Mouse (Mus musculus) forebrain, embryonic 10.5 days (tissue): ENCODE results near the gene Rb1. TPM values are rescaled to one million over a fixed set of nuclear protein-coding genes. Genes with fewer than 3 reads are reported as not detected.

ENCODE experiments used
- DNase-seq: peaks from one replicate; pipeline ENCODE4 v3.0.0-alpha.2; 2017; ENCODE audit warnings: low spot score; ENCODE audit errors: extremely low spot score
- H3K27ac ChIP-seq: fragments of 300-500 bp; sonication (generic); 2 replicates; pipeline ENCODE4 v1.5.1; 2016; ENCODE audit warnings: mild to moderate bottlenecking
- H3K27me3 ChIP-seq: fragments of 300-500 bp; sonication (generic); 2 replicates; pipeline ENCODE4 v1.6.1; 2016; ENCODE audit warnings: mild to moderate bottlenecking; ENCODE audit not compliant: poor library complexity, severe bottlenecking
- H3K36me3 ChIP-seq: fragments of 300-500 bp; sonication (generic); replicated peaks from 2 replicates; pipeline ENCODE4 v1.6.1; 2016; ENCODE audit warnings: mild to moderate bottlenecking, moderate library complexity
- H3K4me1 ChIP-seq: fragments of 300-500 bp; sonication (generic); 2 replicates; pipeline ENCODE4 v1.6.1; 2016
- H3K4me3 ChIP-seq: fragments of 300-500 bp; sonication (generic); 2 replicates; pipeline ENCODE4 v1.5.1; 2016; ENCODE audit warnings: mild to moderate bottlenecking, moderate library complexity
- H3K9me3 ChIP-seq: fragments of 300-500 bp; sonication (generic); 2 replicates; pipeline ENCODE4 v1.6.1; 2016; ENCODE audit warnings: mild to moderate bottlenecking, moderate library complexity
- WGBS: fragments of 180-500 bp; shearing (Covaris S2); methylation state at CpG from one replicate; pipeline ENCODE4 v1.1.7; 2016; 5-methylcytosine and 5-hydroxymethylcytosine counted together
- polyA plus RNA-seq: library from polyadenylated mRNA; unstranded; fragments of >200 nt; fragmentation: Nextera tagmentation; extraction: Ambion mirVana; gene quantifications from 2 replicates; pipeline ENCODE4 v1.2.1, GENCODE M21; 2016

Gene Rb1
- 21.3 and 27.7 TPM in 2 replicates for polyA plus RNA-seq

GRCm38 (mm10) chr14:73325456-73326381 is at the start of gene Rb1:
Gene Rb1, minus strand, starts transcription at chr14:73325822.
- peaks cover 24% of the 10 kb centered on the region for H3K4me1 ChIP-seq
- no peaks in the 10 kb centered on the region for H3K9me3 ChIP-seq
- WGBS, result 1% methylated on average over 129 of the region's 135 CpGs
- H3K36me3 ChIP-seq, result peaks cover 8% of the 10 kb centered on the region
- peak; percentile 81 for DNase-seq
- H3K4me3 ChIP-seq, result peak within 1 kb of the TSS; percentile 94
- H3K27me3 ChIP-seq, result no peaks in the 10 kb centered on the region
- H3K27ac ChIP-seq, result peak within 1 kb of the TSS; percentile 93

GRCm38 (mm10) chr14:73374315-73374890 is 48.8 kb upstream of the Rb1 start:
- Histone ChIP-seq H3K4me3 (no peak overlapping the region), H3K27me3 (no peaks in the 10 kb centered on the region), H3K4me1 (peaks cover 7% of the 10 kb centered on the region), H3K9me3 (no peaks in the 10 kb centered on the region), H3K27ac (no peak overlapping the region), H3K36me3 (peaks cover 26% of the 10 kb centered on the region)
- DNase-seq, result no peak
- WGBS, result 82% methylated on average over 11 of the region's 11 CpGs

GRCm38 (mm10) chr14:73373606-73374005 is 48.0 kb upstream of the Rb1 start:
- no peak for DNase-seq
- H3K4me3 ChIP-seq, result no peak overlapping the region
- H3K27me3 ChIP-seq, result no peaks in the 10 kb centered on the region
- 87% methylated on average over 8 of the region's 8 CpGs for WGBS
- H3K9me3 ChIP-seq, result no peaks in the 10 kb centered on the region
- no peak overlapping the region for H3K27ac ChIP-seq
- H3K4me1 ChIP-seq, result peaks cover 7% of the 10 kb centered on the region
- peaks cover 19% of the 10 kb centered on the region for H3K36me3 ChIP-seq

- Histone ChIP-seq H3K4me3 (no peak overlapping the region), H3K4me1 (peaks cover 7% of the 10 kb centered on the region), H3K27ac (no peak overlapping the region), H3K9me3 (no peaks in the 10 kb centered on the region), H3K36me3 (peaks cover 19% of the 10 kb centered on the region), H3K27me3 (no peaks in the 10 kb centered on the region)
- WGBS, result 88% methylated on average over 4 of the region's 4 CpGs
- no peak for DNase-seq
Measured at GRCm38 (mm10) chr14:73372990-73373389, 47.4 kb upstream of the Rb1 start.

- H3K9me3 ChIP-seq, result no peaks in the 10 kb centered on the region
- peaks cover 7% of the 10 kb centered on the region for H3K4me1 ChIP-seq
- 91% methylated on average over 4 of the region's 4 CpGs for WGBS
- H3K27me3 ChIP-seq, result no peaks in the 10 kb centered on the region
- H3K27ac ChIP-seq, result no peak overlapping the region
- DNase-seq, result no peak
- peaks cover 30% of the 10 kb centered on the region for H3K36me3 ChIP-seq
- no peak overlapping the region for H3K4me3 ChIP-seq
Measured at GRCm38 (mm10) chr14:73371577-73371976, 46.0 kb upstream of the Rb1 start.

GRCm38 (mm10) chr14:73370695-73371372 is 45.2 kb upstream of the Rb1 start:
- H3K36me3 ChIP-seq, result peaks cover 38% of the 10 kb centered on the region
- peaks cover 7% of the 10 kb centered on the region for H3K4me1 ChIP-seq
- 92% methylated on average over 23 of the region's 23 CpGs for WGBS
- no peaks in the 10 kb centered on the region for H3K9me3 ChIP-seq
- no peak for DNase-seq
- H3K27ac ChIP-seq, result no peak overlapping the region
- H3K27me3 ChIP-seq, result no peaks in the 10 kb centered on the region
- no peak overlapping the region for H3K4me3 ChIP-seq

GRCm38 (mm10) chr14:73370078-73370670 is 44.6 kb upstream of the Rb1 start:
- no peak for DNase-seq
- peaks cover 45% of the 10 kb centered on the region for H3K36me3 ChIP-seq
- no peak overlapping the region for H3K27ac ChIP-seq
- H3K9me3 ChIP-seq, result no peaks in the 10 kb centered on the region
- H3K4me3 ChIP-seq, result no peak overlapping the region
- peaks cover 7% of the 10 kb centered on the region for H3K4me1 ChIP-seq
- no peaks in the 10 kb centered on the region for H3K27me3 ChIP-seq
- WGBS, result 87% methylated on average over 11 of the region's 11 CpGs

GRCm38 (mm10) chr14:73369634-73370033 is 44.0 kb upstream of the Rb1 start:
- Histone ChIP-seq H3K4me3 (no peak overlapping the region), H3K9me3 (no peaks in the 10 kb centered on the region), H3K27me3 (no peaks in the 10 kb centered on the region), H3K36me3 (peaks cover 50% of the 10 kb centered on the region), H3K27ac (no peak overlapping the region), H3K4me1 (peaks cover 6% of the 10 kb centered on the region)
- no peak for DNase-seq
- WGBS, result 91% methylated on average over 4 of the region's 4 CpGs

GRCm38 (mm10) chr14:73368966-73369365 is 43.3 kb upstream of the Rb1 start:
- Histone ChIP-seq H3K27me3 (no peaks in the 10 kb centered on the region), H3K4me1 (no peaks in the 10 kb centered on the region), H3K27ac (no peak overlapping the region), H3K4me3 (no peak overlapping the region), H3K36me3 (peaks cover 57% of the 10 kb centered on the region), H3K9me3 (no peaks in the 10 kb centered on the region)
- 96% methylated on average over 13 of the region's 13 CpGs for WGBS
- DNase-seq, result no peak

- Histone ChIP-seq H3K4me3 (no peak overlapping the region), H3K27ac (no peak overlapping the region), H3K4me1 (no peaks in the 10 kb centered on the region), H3K9me3 (no peaks in the 10 kb centered on the region), H3K36me3 (peaks cover 64% of the 10 kb centered on the region), H3K27me3 (no peaks in the 10 kb centered on the region)
- 96% methylated on average over 13 of the region's 13 CpGs for WGBS
- no peak for DNase-seq
Measured at GRCm38 (mm10) chr14:73368221-73368620, 42.6 kb upstream of the Rb1 start.

- WGBS, result 94% methylated on average over 11 of the region's 11 CpGs
- Histone ChIP-seq H3K27me3 (no peaks in the 10 kb centered on the region), H3K4me3 (no peak overlapping the region), H3K9me3 (no peaks in the 10 kb centered on the region), H3K4me1 (no peaks in the 10 kb centered on the region), H3K36me3 (peaks cover 79% of the 10 kb centered on the region), H3K27ac (no peak overlapping the region)
- DNase-seq, result no peak
Measured at GRCm38 (mm10) chr14:73366278-73366677, 40.7 kb upstream of the Rb1 start.

- peaks cover 98% of the 10 kb centered on the region for H3K36me3 ChIP-seq
- no peak for DNase-seq
- no peaks in the 10 kb centered on the region for H3K4me1 ChIP-seq
Measured at GRCm38 (mm10) chr14:73363782-73364181, 38.2 kb upstream of the Rb1 start.

More at GRCm38 (mm10) chr14:73363782-73364181, 38.2 kb upstream of the Rb1 start:
- Histone ChIP-seq H3K9me3 (no peaks in the 10 kb centered on the region), H3K27ac (no peak overlapping the region), H3K4me3 (no peak overlapping the region), H3K27me3 (no peaks in the 10 kb centered on the region)
- WGBS, result 95% methylated on average over 11 of the region's 11 CpGs
